Mouse (Mus musculus) embryonic fibroblast, embryonic 13.5 days (primary cell): Measurements from ENCODE around the gene Il17rc.

Source experiments
- CTCF ChIP-seq: IDR thresholded peaks from 2 replicates; pipeline ENCODE4 v1.5.1; 2011; ENCODE audit warnings: mild to moderate bottlenecking, control low read depth, low read length, moderate library complexity, borderline replicate concordance; ENCODE audit not compliant: insufficient read depth
- POLR2A ChIP-seq: IDR thresholded peaks from 2 replicates; pipeline ENCODE4 v1.6.1; 2011; ENCODE audit warnings: low read depth, mild to moderate bottlenecking, control low read depth, low read length, moderate library complexity

- TF ChIP-seq CTCF (no peak), POLR2A (no peak)
Observed at GRCm38 (mm10) chr6:113429965-113430364, 41.3 kb upstream of the Il17rc start.
